Mouse (Mus musculus) intestine, postnatal 0 days (tissue): ENCODE measurements around the gene Tprgl. TPM values are rescaled to one million over a fixed set of nuclear protein-coding genes. Genes with fewer than 3 reads are reported as not detected.

Experiments
- ATAC-seq: fragments of 200-750 bp; cut with Nextera tagmentation; 2 replicates; pipeline ENCODE4 v1.8.0; 2017; ENCODE audit warnings: mild to moderate bottlenecking, moderate TSS enrichment, moderate library complexity
- H3K27ac ChIP-seq: fragments of 300-500 bp; sonication (generic); 2 replicates; pipeline ENCODE4 v1.5.1; 2014; ENCODE audit warnings: mild to moderate bottlenecking, low read depth, low read length, moderate library complexity
- H3K27me3 ChIP-seq: fragments of 300-500 bp; sonication (generic); replicated peaks from 2 replicates; pipeline ENCODE4 v1.6.1; 2014; ENCODE audit warnings: low read length, mixed read lengths; ENCODE audit not compliant: control insufficient read depth, insufficient read depth
- H3K36me3 ChIP-seq: fragments of 300-500 bp; sonication (generic); 2 replicates; pipeline ENCODE4 v1.6.1; 2014; ENCODE audit warnings: mild to moderate bottlenecking, moderate library complexity; ENCODE audit not compliant: control insufficient read depth, insufficient read depth
- H3K4me1 ChIP-seq: fragments of 300-500 bp; sonication (generic); replicated peaks from 2 replicates; pipeline ENCODE4 v1.6.1; 2014; ENCODE audit warnings: antibody characterized with exemption, low read length, mixed read lengths; ENCODE audit not compliant: control insufficient read depth, insufficient read depth
- H3K4me2 ChIP-seq: fragments of 300-500 bp; sonication (generic); replicated peaks from 2 replicates; pipeline ENCODE4 v1.6.1; 2014; ENCODE audit warnings: low read depth, mild to moderate bottlenecking, moderate library complexity
- H3K4me3 ChIP-seq: fragments of 300-500 bp; sonication (generic); 2 replicates; pipeline ENCODE4 v1.5.1; 2014; ENCODE audit warnings: low read depth, low read length
- H3K9ac ChIP-seq: fragments of 300-500 bp; sonication (generic); 2 replicates; pipeline ENCODE4 v1.6.1; 2014; ENCODE audit warnings: mild to moderate bottlenecking, low read depth, low read length
- H3K9me3 ChIP-seq: fragments of 300-500 bp; sonication (generic); 2 replicates; pipeline ENCODE4 v1.6.1; 2016; ENCODE audit warnings: mixed run types; ENCODE audit not compliant: control insufficient read depth
- CTCF ChIP-seq: sonication (generic); IDR thresholded peaks from 2 replicates; pipeline ENCODE4 v1.5.1; 2016; ENCODE audit warnings: low read depth, mild to moderate bottlenecking, control low read depth, antibody characterized with exemption, moderate library complexity
- WGBS: fragments of 180-500 bp; shearing (Covaris S2); extraction: QIAGEN DNeasy Blood & Tissue Kit; methylation state at CpG from one replicate; pipeline ENCODE4 v1.1.7; 2014; 5-methylcytosine and 5-hydroxymethylcytosine counted together
- polyA plus RNA-seq: library from polyadenylated mRNA; unstranded; fragments of >200 nt; fragmentation: Nextera tagmentation; extraction: Ambion mirVana; gene quantifications from 2 replicates; pipeline ENCODE4 v1.2.1, GENCODE M21; 2015

The Tprgl gene
- polyA plus RNA-seq, 1 experiment from 2014 or later, result 95.4 TPM

GRCm38 (mm10) chr4:154201511-154201910 lies 41.0 kb upstream of the Tprgl start:
- Histone ChIP-seq H3K4me1 (no peaks in the 10 kb centered on the region), H3K9me3 (no peaks in the 10 kb centered on the region), H3K4me2 (no peak overlapping the region), H3K27me3 (no peaks in the 10 kb centered on the region), H3K36me3 (no peaks in the 10 kb centered on the region), H3K27ac (no peak overlapping the region), H3K9ac (no peak overlapping the region), H3K4me3 (no peak overlapping the region)
- 83% methylated on average over 5 of the region's 5 CpGs for WGBS
- no peak for TF ChIP-seq CTCF
- ATAC-seq, result no peak

GRCm38 (mm10) chr4:154198377-154198961 lies 38.0 kb upstream of the Tprgl start:
- H3K36me3 ChIP-seq, result no peaks in the 10 kb centered on the region
- H3K9me3 ChIP-seq, result no peaks in the 10 kb centered on the region
- H3K4me3 ChIP-seq, result no peak overlapping the region
- H3K4me2 ChIP-seq, result no peak overlapping the region
- H3K27me3 ChIP-seq, result no peaks in the 10 kb centered on the region
- no peak overlapping the region for H3K27ac ChIP-seq
- WGBS, result 63% methylated on average over 7 of the region's 7 CpGs
- no peak for TF ChIP-seq CTCF
- no peaks in the 10 kb centered on the region for H3K4me1 ChIP-seq
- ATAC-seq, result no peak
- no peak overlapping the region for H3K9ac ChIP-seq

- H3K4me3 ChIP-seq, result no peak overlapping the region
- H3K27me3 ChIP-seq, result no peaks in the 10 kb centered on the region
- no peak overlapping the region for H3K9ac ChIP-seq
- WGBS, result 85% methylated on average over 6 of the region's 6 CpGs
- H3K4me2 ChIP-seq, result no peak overlapping the region
- no peaks in the 10 kb centered on the region for H3K4me1 ChIP-seq
- no peak for TF ChIP-seq CTCF
- no peak for ATAC-seq
- no peaks in the 10 kb centered on the region for H3K9me3 ChIP-seq
- H3K27ac ChIP-seq, result no peak overlapping the region
- H3K36me3 ChIP-seq, result no peaks in the 10 kb centered on the region
These were observed 37.5 kb upstream of the Tprgl start for GRCm38 (mm10) chr4:154197961-154198360.

GRCm38 (mm10) chr4:154188948-154189347 lies 28.5 kb upstream of the Tprgl start:
- no peak for ATAC-seq
- WGBS, result 62% methylated on average over 8 of the region's 8 CpGs
- no peak overlapping the region for H3K4me2 ChIP-seq
- H3K9ac ChIP-seq, result no peak overlapping the region
- no peak overlapping the region for H3K27ac ChIP-seq
- H3K36me3 ChIP-seq, result no peaks in the 10 kb centered on the region
- H3K4me3 ChIP-seq, result no peak overlapping the region
- TF ChIP-seq CTCF, result no peak
- H3K27me3 ChIP-seq, result no peaks in the 10 kb centered on the region
- H3K9me3 ChIP-seq, result no peaks in the 10 kb centered on the region
- no peaks in the 10 kb centered on the region for H3K4me1 ChIP-seq

DNA sequence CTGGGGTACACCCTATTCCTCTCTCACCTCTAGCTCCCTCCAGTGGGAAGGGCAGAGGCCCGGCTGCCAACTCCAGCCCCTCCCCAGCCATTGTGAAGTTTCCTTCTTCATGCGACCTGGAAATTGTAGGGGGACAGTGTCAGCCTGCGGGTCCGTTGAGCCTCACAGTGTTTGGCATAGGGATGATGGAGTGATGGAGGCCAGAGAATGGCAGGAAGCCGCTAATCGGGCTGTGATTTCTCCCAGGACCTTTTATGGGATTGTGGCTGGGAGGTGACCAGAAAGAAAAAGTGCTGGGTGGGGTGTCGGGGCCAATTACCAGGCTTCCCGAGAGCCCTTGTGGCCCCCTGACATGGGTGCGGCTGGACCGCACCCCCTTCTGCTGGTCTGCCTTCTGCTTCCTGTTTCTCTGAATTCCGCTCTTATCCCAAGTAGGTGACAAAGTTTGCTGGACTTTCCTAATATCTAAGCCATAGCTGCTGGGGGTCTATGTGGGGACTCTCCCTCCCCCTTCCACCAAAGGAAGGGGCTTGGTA lies 25.6 kb upstream of the Tprgl start:
- 42% methylated on average over 11 of the region's 11 CpGs for WGBS
- no peak overlapping the region for H3K4me2 ChIP-seq
- ATAC-seq, result no peak

DNA sequence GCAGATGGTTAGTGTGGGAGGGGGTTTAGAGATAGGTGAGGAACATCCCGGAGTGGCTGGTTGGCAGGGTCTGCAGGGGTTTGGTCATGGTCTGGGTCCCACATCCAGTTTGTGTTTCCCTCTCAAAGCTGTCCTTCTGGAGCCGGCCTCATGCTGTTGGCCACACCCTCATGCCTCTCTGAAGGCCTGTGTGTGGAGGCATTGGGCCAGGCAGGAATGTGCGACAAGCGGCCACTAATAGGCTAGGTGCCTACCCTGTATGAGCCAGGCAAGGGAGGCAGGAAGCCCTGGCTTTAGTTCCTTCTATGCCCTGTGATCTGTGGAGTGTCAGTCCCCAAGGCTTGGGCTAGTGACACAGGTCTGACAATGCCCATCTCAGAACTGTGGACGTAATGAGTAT lies 24.5 kb upstream of the Tprgl start:
- Histone ChIP-seq H3K9ac (no peak overlapping the region), H3K4me2 (no peak overlapping the region), H3K4me3 (no peak overlapping the region), H3K27ac (no peak overlapping the region), H3K36me3 (no peaks in the 10 kb centered on the region), H3K27me3 (no peaks in the 10 kb centered on the region), H3K9me3 (no peaks in the 10 kb centered on the region), H3K4me1 (no peaks in the 10 kb centered on the region)
- TF ChIP-seq CTCF, result no peak
- ATAC-seq, result no peak
- 72% methylated on average over 5 of the region's 5 CpGs for WGBS

More for the DNA sequence above, 25.6 kb upstream of the Tprgl start:
- H3K9ac ChIP-seq, result no peak overlapping the region
- no peaks in the 10 kb centered on the region for H3K36me3 ChIP-seq
- H3K27me3 ChIP-seq, result no peaks in the 10 kb centered on the region
- no peaks in the 10 kb centered on the region for H3K9me3 ChIP-seq
- H3K4me3 ChIP-seq, result no peak overlapping the region
- no peak for TF ChIP-seq CTCF
- no peak overlapping the region for H3K27ac ChIP-seq
- no peaks in the 10 kb centered on the region for H3K4me1 ChIP-seq

- TF ChIP-seq CTCF, result no peak
- H3K4me2 ChIP-seq, result no peak overlapping the region
- no peak for ATAC-seq
- H3K9ac ChIP-seq, result no peak overlapping the region
- no peaks in the 10 kb centered on the region for H3K27me3 ChIP-seq
- H3K27ac ChIP-seq, result no peak overlapping the region
- no peak overlapping the region for H3K4me3 ChIP-seq
- H3K4me1 ChIP-seq, result no peaks in the 10 kb centered on the region
- H3K36me3 ChIP-seq, result no peaks in the 10 kb centered on the region
- 73% methylated on average over 5 of the region's 5 CpGs for WGBS
- H3K9me3 ChIP-seq, result no peaks in the 10 kb centered on the region
These were observed 23.1 kb upstream of the Tprgl start for GRCm38 (mm10) chr4:154183566-154183965.
